Mouse (Mus musculus) hindbrain, embryonic 12.5 days (tissue): ENCODE results near the gene Ptprj. TPM values are rescaled to one million over a fixed set of nuclear protein-coding genes. Genes with fewer than 3 reads are reported as not detected.

Source experiments
- ATAC-seq: fragments of 200-750 bp; cut with Nextera tagmentation; 2 replicates; pipeline ENCODE4 v1.8.0; 2017; ENCODE audit warnings: moderate TSS enrichment; ENCODE audit not compliant: low FRiP score
- H3K27ac ChIP-seq: fragments of 300-500 bp; sonication (generic); 2 replicates; pipeline ENCODE4 v1.5.1; 2016; ENCODE audit warnings: mild to moderate bottlenecking
- H3K27me3 ChIP-seq: fragments of 300-500 bp; sonication (generic); 2 replicates; pipeline ENCODE4 v1.6.1; 2016; ENCODE audit warnings: mild to moderate bottlenecking
- H3K36me3 ChIP-seq: fragments of 300-500 bp; sonication (generic); 2 replicates; pipeline ENCODE4 v1.6.1; 2016; ENCODE audit warnings: mild to moderate bottlenecking
- H3K4me1 ChIP-seq: fragments of 300-500 bp; sonication (generic); 2 replicates; pipeline ENCODE4 v1.6.1; 2016
- H3K4me2 ChIP-seq: fragments of 300-500 bp; sonication (generic); replicated peaks from 2 replicates; pipeline ENCODE4 v1.6.1; 2016; ENCODE audit warnings: mild to moderate bottlenecking
- H3K4me3 ChIP-seq: fragments of 300-500 bp; sonication (generic); 2 replicates; pipeline ENCODE4 v1.5.1; 2016; ENCODE audit warnings: mild to moderate bottlenecking
- H3K9ac ChIP-seq: fragments of 300-500 bp; sonication (generic); 2 replicates; pipeline ENCODE4 v1.6.1; 2016; ENCODE audit warnings: mild to moderate bottlenecking, moderate library complexity
- H3K9me3 ChIP-seq: fragments of 300-500 bp; sonication (generic); replicated peaks from 2 replicates; pipeline ENCODE4 v1.6.1; 2016; ENCODE audit warnings: mild to moderate bottlenecking
- WGBS: fragments of 180-500 bp; shearing (Covaris S2); methylation state at CpG from one replicate; pipeline ENCODE4 v1.1.7; 2016; 5-methylcytosine and 5-hydroxymethylcytosine counted together
- polyA plus RNA-seq: library from polyadenylated mRNA; unstranded; fragments of >200 nt; fragmentation: Nextera tagmentation; extraction: Ambion mirVana; gene quantifications from 2 replicates; pipeline ENCODE4 v1.2.1, GENCODE M21; 2016

Ptprj gene
- polyA plus RNA-seq, 1 experiment from 2014 or later = 3.5 TPM

GRCm38 (mm10) chr2:90550656-90551055 lies 29.8 kb downstream of the Ptprj start:
- H3K4me1 ChIP-seq = peaks cover 3% of the 10 kb centered on the region; the same call in 1 of the 2 replicates
- no peaks in the 10 kb centered on the region for H3K27me3 ChIP-seq
- no peak overlapping the region for H3K4me2 ChIP-seq
- WGBS = 87% methylated on average over 6 of the region's 6 CpGs
- H3K9me3 ChIP-seq = no peaks in the 10 kb centered on the region
- H3K36me3 ChIP-seq = no peaks in the 10 kb centered on the region
- no peak overlapping the region for H3K27ac ChIP-seq
- H3K4me3 ChIP-seq = no peak overlapping the region
- no peak for ATAC-seq
- H3K9ac ChIP-seq = no peak overlapping the region

- Histone ChIP-seq H3K27ac (no peak overlapping the region), H3K4me3 (no peak overlapping the region), H3K9me3 (no peaks in the 10 kb centered on the region), H3K27me3 (no peaks in the 10 kb centered on the region), H3K9ac (no peak overlapping the region), H3K4me2 (no peak overlapping the region), H3K36me3 (no peaks in the 10 kb centered on the region), H3K4me1 (peaks cover 5% of the 10 kb centered on the region; the same call in 1 of the 2 replicates)
- no peak for ATAC-seq
- 96% methylated on average over 5 of the region's 5 CpGs for WGBS
Measured at GRCm38 (mm10) chr2:90548541-90548940, 31.9 kb downstream of the Ptprj start.

GRCm38 (mm10) chr2:90547144-90547609 lies 33.3 kb downstream of the Ptprj start:
- Histone ChIP-seq H3K4me1 (peaks cover 5% of the 10 kb centered on the region; the same call in 1 of the 2 replicates), H3K27ac (no peak overlapping the region), H3K9me3 (no peaks in the 10 kb centered on the region), H3K36me3 (no peaks in the 10 kb centered on the region), H3K9ac (no peak overlapping the region), H3K27me3 (no peaks in the 10 kb centered on the region), H3K4me2 (no peak overlapping the region), H3K4me3 (no peak overlapping the region)
- WGBS = 83% methylated on average over 5 of the region's 5 CpGs
- no peak for ATAC-seq

GRCm38 (mm10) chr2:90545261-90545660 lies 35.2 kb downstream of the Ptprj start:
- Histone ChIP-seq H3K4me3 (no peak overlapping the region), H3K4me1 (0 out of 2 replicates have a peak, but pooled peaks cover 2% of the 10 kb centered on the region), H3K9ac (no peak overlapping the region), H3K9me3 (no peaks in the 10 kb centered on the region), H3K27ac (no peak overlapping the region), H3K27me3 (no peaks in the 10 kb centered on the region), H3K36me3 (no peaks in the 10 kb centered on the region), H3K4me2 (no peak overlapping the region)
- 55% methylated on average over 5 of the region's 5 CpGs for WGBS
- no peak for ATAC-seq

- H3K36me3 ChIP-seq = no peaks in the 10 kb centered on the region
- WGBS = 75% methylated on average over 3 of the region's 3 CpGs
- H3K27me3 ChIP-seq = no peaks in the 10 kb centered on the region
- no peak overlapping the region for H3K4me3 ChIP-seq
- ATAC-seq = no peak
- no peak overlapping the region for H3K27ac ChIP-seq
- H3K4me2 ChIP-seq = no peak overlapping the region
- H3K9ac ChIP-seq = no peak overlapping the region
- no peaks in the 10 kb centered on the region for H3K9me3 ChIP-seq
- 0 out of 2 replicates have a peak, but pooled peaks cover 2% of the 10 kb centered on the region for H3K4me1 ChIP-seq
Measured at GRCm38 (mm10) chr2:90543989-90544388, 36.5 kb downstream of the Ptprj start.

- Histone ChIP-seq H3K4me2 (no peak overlapping the region), H3K9me3 (no peaks in the 10 kb centered on the region), H3K4me1 (0 out of 2 replicates have a peak, but pooled peaks cover 2% of the 10 kb centered on the region), H3K36me3 (no peaks in the 10 kb centered on the region), H3K9ac (no peak overlapping the region), H3K27me3 (no peaks in the 10 kb centered on the region), H3K4me3 (no peak overlapping the region), H3K27ac (no peak overlapping the region)
- 93% methylated on average over 6 of the region's 6 CpGs for WGBS
- no peak for ATAC-seq
Measured at GRCm38 (mm10) chr2:90543106-90543702, 37.2 kb downstream of the Ptprj start.

GRCm38 (mm10) chr2:90542656-90543055 lies 37.8 kb downstream of the Ptprj start:
- Histone ChIP-seq H3K4me2 (no peak overlapping the region), H3K4me1 (0 out of 2 replicates have a peak, but pooled peaks cover 2% of the 10 kb centered on the region), H3K9me3 (no peaks in the 10 kb centered on the region), H3K27ac (no peak overlapping the region), H3K4me3 (no peak overlapping the region), H3K27me3 (no peaks in the 10 kb centered on the region), H3K36me3 (no peaks in the 10 kb centered on the region), H3K9ac (no peak overlapping the region)
- no peak for ATAC-seq
- 88% methylated on average over 2 of the region's 2 CpGs for WGBS

GRCm38 (mm10) chr2:90539206-90539605 lies 41.2 kb downstream of the Ptprj start:
- Histone ChIP-seq H3K4me1 (peaks cover 11% of the 10 kb centered on the region), H3K4me2 (no peak overlapping the region), H3K27me3 (no peaks in the 10 kb centered on the region), H3K27ac (no peak overlapping the region), H3K9me3 (no peaks in the 10 kb centered on the region), H3K9ac (no peak overlapping the region), H3K36me3 (no peaks in the 10 kb centered on the region), H3K4me3 (no peak overlapping the region)
- no peak for ATAC-seq
- WGBS = 85% methylated on average over 4 of the region's 4 CpGs

GRCm38 (mm10) chr2:90537244-90537643 lies 43.2 kb downstream of the Ptprj start:
- Histone ChIP-seq H3K36me3 (no peaks in the 10 kb centered on the region), H3K9ac (no peak overlapping the region), H3K27me3 (no peaks in the 10 kb centered on the region), H3K4me3 (no peak overlapping the region), H3K27ac (no peak overlapping the region), H3K4me2 (no peak overlapping the region), H3K4me1 (peaks cover 11% of the 10 kb centered on the region), H3K9me3 (no peaks in the 10 kb centered on the region)
- 78% methylated on average over 4 of the region's 4 CpGs for WGBS
- ATAC-seq = no peak

- Histone ChIP-seq H3K36me3 (no peaks in the 10 kb centered on the region), H3K9me3 (no peaks in the 10 kb centered on the region), H3K27me3 (no peaks in the 10 kb centered on the region), H3K4me3 (no peak overlapping the region), H3K9ac (no peak overlapping the region), H3K4me1 (peaks cover 11% of the 10 kb centered on the region), H3K27ac (peak overlapping the region; percentile 40; the same call in 1 of the 2 replicates), H3K4me2 (no peak overlapping the region)
- 52% methylated on average over 9 of the region's 9 CpGs for WGBS
- no peak for ATAC-seq
Measured at GRCm38 (mm10) chr2:90536555-90536954, 43.9 kb downstream of the Ptprj start.

GRCm38 (mm10) chr2:90534751-90535150 lies 45.7 kb downstream of the Ptprj start:
- ATAC-seq = no peak

GRCm38 (mm10) chr2:90533944-90534343 lies 46.5 kb downstream of the Ptprj start:
- Histone ChIP-seq H3K4me1 (peaks cover 11% of the 10 kb centered on the region), H3K27ac (no peak overlapping the region), H3K36me3 (no peaks in the 10 kb centered on the region), H3K9me3 (no peaks in the 10 kb centered on the region), H3K4me2 (no peak overlapping the region), H3K27me3 (no peaks in the 10 kb centered on the region), H3K9ac (no peak overlapping the region), H3K4me3 (no peak overlapping the region)
- 95% methylated on average over 7 of the region's 7 CpGs for WGBS
- no peak for ATAC-seq

More at GRCm38 (mm10) chr2:90534751-90535150, 45.7 kb downstream of the Ptprj start:
- H3K4me1 ChIP-seq = peaks cover 11% of the 10 kb centered on the region
- H3K4me2 ChIP-seq = no peak overlapping the region
- 78% methylated on average over 6 of the region's 6 CpGs for WGBS
- no peak overlapping the region for H3K4me3 ChIP-seq
- no peak overlapping the region for H3K9ac ChIP-seq
- H3K9me3 ChIP-seq = no peaks in the 10 kb centered on the region
- no peaks in the 10 kb centered on the region for H3K36me3 ChIP-seq
- no peak overlapping the region for H3K27ac ChIP-seq
- H3K27me3 ChIP-seq = no peaks in the 10 kb centered on the region

GRCm38 (mm10) chr2:90532095-90532494 lies 48.4 kb downstream of the Ptprj start:
- H3K4me1 ChIP-seq = peaks cover 14% of the 10 kb centered on the region
- no peak for ATAC-seq

More at GRCm38 (mm10) chr2:90532095-90532494, 48.4 kb downstream of the Ptprj start:
- H3K36me3 ChIP-seq = no peaks in the 10 kb centered on the region
- no peaks in the 10 kb centered on the region for H3K27me3 ChIP-seq
- no peak overlapping the region for H3K4me2 ChIP-seq
- no peaks in the 10 kb centered on the region for H3K9me3 ChIP-seq
- H3K9ac ChIP-seq = no peak overlapping the region
- no peak overlapping the region for H3K4me3 ChIP-seq
- 91% methylated on average over 5 of the region's 5 CpGs for WGBS
- H3K27ac ChIP-seq = no peak overlapping the region
